In the genomic region with DNA sequence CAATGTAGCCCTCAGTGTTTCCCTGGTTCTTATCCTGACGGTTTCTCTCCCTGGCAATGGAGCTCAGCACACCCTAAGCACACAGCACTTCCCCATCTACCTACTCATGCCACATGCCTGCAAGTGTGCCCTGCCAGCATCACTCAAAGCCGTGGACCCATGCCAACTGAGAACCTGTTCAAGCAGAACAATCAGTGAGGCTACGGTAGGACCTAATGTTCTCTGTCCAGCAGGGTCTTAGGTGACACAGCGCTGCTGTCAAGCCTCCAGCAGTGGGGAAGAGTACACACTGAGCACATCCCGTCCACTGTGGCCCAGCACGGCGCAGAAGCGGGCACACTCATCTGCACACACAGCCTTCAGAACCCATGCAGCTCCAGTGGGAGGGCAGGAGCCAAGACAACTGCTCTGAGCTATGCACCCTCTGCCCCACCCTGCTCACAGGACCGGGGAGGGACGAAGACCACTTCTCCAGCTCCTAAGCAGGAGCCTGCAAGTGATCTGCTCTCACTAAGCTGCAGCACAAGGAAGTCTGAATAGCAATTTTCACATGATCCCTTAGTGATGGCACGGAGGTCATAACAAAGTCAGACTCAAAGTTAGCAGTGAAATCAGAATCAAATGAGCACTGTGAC, we compare ENCODE assay signal across 10 mouse cellular contexts. TPM values are rescaled to one million over a fixed set of nuclear protein-coding genes. Genes with fewer than 3 reads are reported as not detected.
DNase-seq lines count a peak whose midpoint lies in the region; ATAC-seq and TF ChIP-seq lines count a peak whose summit lies in the region.
"Had no signal": no experiment of that assay in that cellular context is flagged by ENCODE, and none has a peak within 500 bp of the region (broad histone marks: within the 10 kb centered on the region; RNA-seq: fewer than 3 reads in every experiment).

No protein-coding gene starts in this region.

- TF ChIP-seq POLR2A in lung, adult 2 months (IDR thresholded peaks at IDR 0.05; ENCODE audit: borderline replicate concordance, extremely low read depth, low read depth, low read length), result no peak

- peaks cover 90% of the 10 kb centered on the region for H3K36me3 ChIP-seq in kidney, embryonic 15.5 days
- peaks cover 50% of the 10 kb centered on the region for H3K36me3 ChIP-seq in heart, embryonic 16.5 days (ENCODE audit: control insufficient read depth, insufficient read depth)

- DNase-seq in kidney, adult 18-20 months, result peak; percentile 73
- DNase-seq in cerebellum, adult 8-10 months, result peak; percentile 75
- DNase-seq in lung, adult 2 months, result peak; percentile 62
- no peak for DNase-seq in thymus, postnatal 25 days
- no peak for DNase-seq in embryo, embryonic 9.5 days (ENCODE audit: extremely low spot score)
- DNase-seq in yolk sac, embryonic 10.5 days (ENCODE audit: low spot score), result no peak

- H3K27me3 ChIP-seq in kidney, embryonic 15.5 days, result no peaks in the 10 kb centered on the region
- no peaks in the 10 kb centered on the region for H3K27me3 ChIP-seq in heart, embryonic 16.5 days (ENCODE audit: control insufficient read depth, insufficient read depth, low read length)
- H3K27me3 ChIP-seq: embryonic facial prominence, embryonic 15.5 days had no signal

- H3K4me1 ChIP-seq in kidney, embryonic 15.5 days, result no peaks in the 10 kb centered on the region
- H3K4me1 ChIP-seq in heart, embryonic 16.5 days (ENCODE audit: control insufficient read depth, insufficient read depth, low read length), result peaks cover 11% of the 10 kb centered on the region
- H3K4me1 ChIP-seq in lung, adult 2 months (ENCODE audit: control insufficient read depth, insufficient read depth, low read length), result peaks cover 6% of the 10 kb centered on the region; the same call in 1 of the 2 replicates
- H3K4me1 ChIP-seq: embryonic facial prominence, embryonic 15.5 days had no signal

- 87% methylated on average over 11 of the region's 11 CpGs for WGBS in kidney, embryonic 15.5 days
- 59% methylated on average over 11 of the region's 11 CpGs for WGBS in heart, embryonic 16.5 days
- WGBS in lung, adult 2 months, result 69% methylated on average over 11 of the region's 11 CpGs

- no peak for ATAC-seq in kidney, embryonic 15.5 days (replicated peaks; ENCODE audit: low FRiP score)
- ATAC-seq in heart, embryonic 16.5 days (replicated peaks; ENCODE audit: extremely low read depth, insufficient read depth, low FRiP score), result peak; percentile 71

- no peak overlapping the region for H3K4me2 ChIP-seq in kidney, embryonic 15.5 days
- H3K4me2 ChIP-seq in heart, embryonic 16.5 days (ENCODE audit: low read depth, low read length), result no peak overlapping the region
- H3K4me2 ChIP-seq: embryonic facial prominence, embryonic 15.5 days had no signal

- no peaks in the 10 kb centered on the region for H3K9me3 ChIP-seq in kidney, embryonic 15.5 days (replicated peaks)
- no peaks in the 10 kb centered on the region for H3K9me3 ChIP-seq in heart, embryonic 16.5 days (replicated peaks; ENCODE audit: control insufficient read depth, low read length)
- H3K9me3 ChIP-seq: embryonic facial prominence, embryonic 15.5 days had no signal

- no peak overlapping the region for H3K4me3 ChIP-seq in kidney, embryonic 15.5 days (replicated peaks)
- no peak overlapping the region for H3K4me3 ChIP-seq in heart, embryonic 16.5 days (ENCODE audit: low read length)
- H3K4me3 ChIP-seq in lung, adult 2 months (replicated peaks; ENCODE audit: extremely low read depth, low read depth, low read length), result no peak overlapping the region
- H3K4me3 ChIP-seq: embryonic facial prominence, embryonic 15.5 days had no signal

- H3K27ac ChIP-seq in kidney, embryonic 15.5 days, result no peak overlapping the region
- peak overlapping the region; percentile 74 for H3K27ac ChIP-seq in heart, embryonic 16.5 days (ENCODE audit: low read length)
- H3K27ac ChIP-seq: embryonic facial prominence, embryonic 15.5 days; liver, embryonic 14.5 days had no signal

- TF ChIP-seq CTCF in lung, adult 2 months (IDR thresholded peaks at IDR 0.05; ENCODE audit: insufficient read depth, low read length), result no peak

- no peak overlapping the region for H3K9ac ChIP-seq in kidney, embryonic 15.5 days
- no peak overlapping the region; the same call in 1 of the 2 replicates for H3K9ac ChIP-seq in heart, embryonic 16.5 days (ENCODE audit: low read length)
- H3K9ac ChIP-seq: embryonic facial prominence, embryonic 15.5 days; liver, embryonic 14.5 days had no signal

RNA-seq across cellular contexts. Expression of gene Sec31a, which starts 46.1 kb away (rescaled TPM):
- 158 and 174 TPM in 2 replicates for polyA plus RNA-seq in kidney, embryonic 15.5 days (2015; fragmentation: Nextera tagmentation; extraction: Ambion mirVana)
- polyA plus RNA-seq in heart, embryonic 16.5 days (2015; fragmentation: Nextera tagmentation; extraction: Ambion mirVana), result 149 and 150 TPM in 2 replicates
- 192 and 194 TPM in 2 replicates for polyA plus RNA-seq in lung, adult 2 months (2012; rRNA removed)

Comparison
In these comparisons a context has a peak if more than half of its experiments do, and no peak if none do; other contexts are left out.
1. DNase-seq: peak in kidney, adult 18-20 months (single experiment), cerebellum, adult 8-10 months (single experiment) and lung, adult 2 months (single experiment); none in thymus, postnatal 25 days (single experiment), embryo, embryonic 9.5 days (single experiment) and yolk sac, embryonic 10.5 days (single experiment).